Comparison of ENCODE assay signal across 20 mouse cellular contexts in genomic region chr2:172673081-172673480, GRCm38 (mm10).
"Had no signal": no experiment of that assay in that cellular context is flagged by ENCODE, and none has a peak within 500 bp of the region (broad histone marks: within the 10 kb centered on the region; RNA-seq: fewer than 3 reads in every experiment).

No protein-coding gene starts in this region.

- H3K4me1 ChIP-seq: kidney, embryonic 15.5 days; limb, embryonic 15.5 days; liver, embryonic 13.5 days; midbrain, embryonic 13.5 days; neural tube, embryonic 13.5 days had no signal

- H3K36me3 ChIP-seq: kidney, embryonic 15.5 days; limb, embryonic 12.5 days; limb, embryonic 15.5 days; liver, embryonic 13.5 days; midbrain, embryonic 10.5 days; midbrain, embryonic 13.5 days; neural tube, embryonic 13.5 days had no signal

- H3K4me2 ChIP-seq: kidney, embryonic 15.5 days; limb, embryonic 12.5 days; limb, embryonic 15.5 days; liver, embryonic 13.5 days; midbrain, embryonic 13.5 days; neural tube, embryonic 13.5 days had no signal

- ATAC-seq: midbrain, embryonic 13.5 days; midbrain, embryonic 16.5 days had no signal

- H3K27ac ChIP-seq: kidney, embryonic 15.5 days; limb, embryonic 12.5 days; limb, embryonic 15.5 days; liver, embryonic 13.5 days; macrophage; midbrain, embryonic 10.5 days; midbrain, embryonic 13.5 days; neural tube, embryonic 13.5 days had no signal

- H3K9me3 ChIP-seq: kidney, embryonic 15.5 days; limb, embryonic 15.5 days; liver, embryonic 13.5 days; midbrain, embryonic 10.5 days; midbrain, embryonic 13.5 days; neural tube, embryonic 13.5 days had no signal

- H3K27me3 ChIP-seq: kidney, embryonic 15.5 days; limb, embryonic 15.5 days; liver, embryonic 13.5 days; midbrain, embryonic 13.5 days; neural tube, embryonic 13.5 days had no signal

- H3K9ac ChIP-seq: kidney, embryonic 15.5 days; limb, embryonic 12.5 days; limb, embryonic 15.5 days; liver, embryonic 13.5 days; midbrain, embryonic 13.5 days; neural tube, embryonic 13.5 days had no signal

- DNase-seq: kidney, postnatal 10 days; kidney, postnatal 36 days; left cerebral cortex, postnatal 4 days; liver, embryonic 13.5 days; lung, adult 2 months; lung, postnatal 14 days; retina, postnatal 1 day; right cerebral cortex, postnatal 25 days; spleen, adult 18-20 months; thymus, adult 18-20 months; thymus, postnatal 36 days had no signal

- H3K4me3 ChIP-seq: kidney, embryonic 15.5 days; limb, embryonic 12.5 days; limb, embryonic 15.5 days; liver, embryonic 13.5 days; midbrain, embryonic 10.5 days; midbrain, embryonic 13.5 days; myocyte; neural tube, embryonic 13.5 days had no signal
